Mouse (Mus musculus) kidney, embryonic 15.5 days (tissue): ENCODE results near the gene Dhh. TPM values are rescaled to one million over a fixed set of nuclear protein-coding genes. Genes with fewer than 3 reads are reported as not detected.
A peak's percentile ranks its signal among the peaks of the same experiment; 100 is the strongest.

Experiments used
- ATAC-seq: fragments of 200-750 bp; cut with Nextera tagmentation; replicated peaks from 2 replicates; pipeline ENCODE4 v1.8.0; 2017; ENCODE audit warnings: moderate TSS enrichment; ENCODE audit not compliant: low FRiP score
- H3K27ac ChIP-seq: fragments of 300-500 bp; sonication (generic); 2 replicates; pipeline ENCODE4 v1.5.1; 2015; ENCODE audit warnings: mild to moderate bottlenecking, inconsistent platforms
- H3K27me3 ChIP-seq: fragments of 300-500 bp; sonication (generic); 2 replicates; pipeline ENCODE4 v1.6.1; 2015; ENCODE audit warnings: inconsistent platforms
- H3K36me3 ChIP-seq: fragments of 300-500 bp; sonication (generic); 2 replicates; pipeline ENCODE4 v1.6.1; 2015; ENCODE audit warnings: inconsistent platforms
- H3K4me1 ChIP-seq: fragments of 300-500 bp; sonication (generic); 2 replicates; pipeline ENCODE4 v1.6.1; 2015; ENCODE audit warnings: inconsistent platforms
- H3K4me2 ChIP-seq: fragments of 300-500 bp; sonication (generic); 2 replicates; pipeline ENCODE4 v1.6.1; 2015; ENCODE audit warnings: moderate library complexity, mild to moderate bottlenecking, inconsistent platforms
- H3K4me3 ChIP-seq: fragments of 300-500 bp; sonication (generic); replicated peaks from 2 replicates; pipeline ENCODE4 v1.5.1; 2015; ENCODE audit warnings: mild to moderate bottlenecking, inconsistent platforms
- H3K9ac ChIP-seq: fragments of 300-500 bp; sonication (generic); 2 replicates; pipeline ENCODE4 v1.6.1; 2015; ENCODE audit warnings: mild to moderate bottlenecking, inconsistent platforms
- H3K9me3 ChIP-seq: fragments of 300-500 bp; sonication (generic); replicated peaks from 2 replicates; pipeline ENCODE4 v1.6.1; 2016; ENCODE audit warnings: inconsistent platforms
- WGBS: fragments of 180-500 bp; shearing (Covaris S2); methylation state at CpG from one replicate; pipeline ENCODE4 v1.1.7; 2015; ENCODE audit warnings: mixed read lengths; 5-methylcytosine and 5-hydroxymethylcytosine counted together
- polyA plus RNA-seq: library from polyadenylated mRNA; unstranded; fragments of >200 nt; fragmentation: Nextera tagmentation; extraction: Ambion mirVana; gene quantifications from 2 replicates; pipeline ENCODE4 v1.2.1, GENCODE M21; 2015

Dhh gene
- polyA plus RNA-seq, 1 experiment from 2014 or later, result 2.0 TPM

- WGBS, result 79% methylated on average over 7 of the region's 7 CpGs
- ATAC-seq, result no peak
- H3K4me1 ChIP-seq, result peaks cover 6% of the 10 kb centered on the region
These were observed 10.8 kb downstream of the Dhh start for GRCm38 (mm10) chr15:98887526-98887925.

GRCm38 (mm10) chr15:98886667-98887387 is 11.5 kb downstream of the Dhh start:
- no peak for ATAC-seq
- no peak overlapping the region for H3K4me3 ChIP-seq
- WGBS, result 59% methylated on average over 8 of the region's 8 CpGs

More at GRCm38 (mm10) chr15:98887526-98887925, 10.8 kb downstream of the Dhh start:
- no peaks in the 10 kb centered on the region for H3K36me3 ChIP-seq
- no peak overlapping the region for H3K4me3 ChIP-seq
- H3K27me3 ChIP-seq, result peaks cover 17% of the 10 kb centered on the region
- no peak overlapping the region for H3K9ac ChIP-seq
- no peaks in the 10 kb centered on the region for H3K9me3 ChIP-seq
- no peak overlapping the region for H3K4me2 ChIP-seq
- no peak overlapping the region for H3K27ac ChIP-seq

GRCm38 (mm10) chr15:98884106-98884505 is 14.2 kb downstream of the Dhh start:
- H3K9ac ChIP-seq, result no peak overlapping the region
- no peak overlapping the region for H3K4me2 ChIP-seq
- no peak for ATAC-seq
- peaks cover 1% of the 10 kb centered on the region; the same call in 1 of the 2 replicates for H3K36me3 ChIP-seq
- peaks cover 19% of the 10 kb centered on the region for H3K4me1 ChIP-seq
- H3K4me3 ChIP-seq, result no peak overlapping the region
- peaks cover 2% of the 10 kb centered on the region; the same call in 1 of the 2 replicates for H3K27me3 ChIP-seq
- 0 out of 2 replicates have a peak overlapping the region, but pooled peaks have one; percentile 6 for H3K27ac ChIP-seq
- WGBS, result 60% methylated on average over 1 of the region's 1 CpGs
- no peaks in the 10 kb centered on the region for H3K9me3 ChIP-seq

More at GRCm38 (mm10) chr15:98886667-98887387, 11.5 kb downstream of the Dhh start:
- peaks cover 10% of the 10 kb centered on the region for H3K27me3 ChIP-seq
- H3K9ac ChIP-seq, result no peak overlapping the region
- peaks cover 9% of the 10 kb centered on the region for H3K4me1 ChIP-seq
- no peak overlapping the region for H3K27ac ChIP-seq
- no peak overlapping the region for H3K4me2 ChIP-seq
- no peaks in the 10 kb centered on the region for H3K36me3 ChIP-seq
- H3K9me3 ChIP-seq, result no peaks in the 10 kb centered on the region

- no peaks in the 10 kb centered on the region; the same call in 1 of the 2 replicates for H3K27me3 ChIP-seq
- H3K36me3 ChIP-seq, result peaks cover 6% of the 10 kb centered on the region; the same call in 1 of the 2 replicates
- H3K27ac ChIP-seq, result no peak overlapping the region
- H3K4me1 ChIP-seq, result peaks cover 19% of the 10 kb centered on the region
- H3K4me2 ChIP-seq, result no peak overlapping the region
- no peak overlapping the region for H3K9ac ChIP-seq
- H3K4me3 ChIP-seq, result no peak overlapping the region
- H3K9me3 ChIP-seq, result no peaks in the 10 kb centered on the region
- no peak for ATAC-seq
These were observed 14.7 kb downstream of the Dhh start for GRCm38 (mm10) chr15:98883661-98884060.

- 17% methylated on average over 5 of the region's 5 CpGs for WGBS
These were observed 16.7 kb downstream of the Dhh start for GRCm38 (mm10) chr15:98881656-98882008.

GRCm38 (mm10) chr15:98880978-98881655 is 17.2 kb downstream of the Dhh start:
- under 1% methylated on average over 46 of the region's 48 CpGs for WGBS
- peak overlapping the region; percentile 92 for H3K27ac ChIP-seq
- ATAC-seq, result peak; percentile 97
- peak overlapping the region; percentile 83 for H3K4me2 ChIP-seq
- no peaks in the 10 kb centered on the region for H3K9me3 ChIP-seq
- H3K4me3 ChIP-seq, result peak overlapping the region; percentile 81
- H3K9ac ChIP-seq, result peak overlapping the region; percentile 67
- peaks cover 11% of the 10 kb centered on the region; the same call in 1 of the 2 replicates for H3K36me3 ChIP-seq
- H3K27me3 ChIP-seq, result no peaks in the 10 kb centered on the region
- H3K4me1 ChIP-seq, result peaks cover 19% of the 10 kb centered on the region

More at GRCm38 (mm10) chr15:98881656-98882008, 16.7 kb downstream of the Dhh start:
- ATAC-seq, result peak; percentile 59
- Histone ChIP-seq H3K4me3 (peak overlapping the region; percentile 81), H3K4me1 (peaks cover 19% of the 10 kb centered on the region), H3K27ac (peak overlapping the region; percentile 92), H3K27me3 (no peaks in the 10 kb centered on the region), H3K9me3 (no peaks in the 10 kb centered on the region), H3K4me2 (peak overlapping the region; percentile 83), H3K36me3 (peaks cover 11% of the 10 kb centered on the region; the same call in 1 of the 2 replicates), H3K9ac (no peak overlapping the region; the same call in 1 of the 2 replicates)

- no peak for ATAC-seq
- no peak overlapping the region for H3K9ac ChIP-seq
- no peak overlapping the region for H3K4me2 ChIP-seq
- peaks cover 28% of the 10 kb centered on the region for H3K4me1 ChIP-seq
- H3K36me3 ChIP-seq, result peaks cover 11% of the 10 kb centered on the region; the same call in 1 of the 2 replicates
- no peak overlapping the region for H3K4me3 ChIP-seq
- no peak overlapping the region for H3K27ac ChIP-seq
- 20% methylated on average over 3 of the region's 3 CpGs for WGBS
- no peaks in the 10 kb centered on the region for H3K9me3 ChIP-seq
- no peaks in the 10 kb centered on the region for H3K27me3 ChIP-seq
These were observed 21.0 kb downstream of the Dhh start for GRCm38 (mm10) chr15:98877331-98877730.

- 1% methylated on average over 51 of the region's 51 CpGs for WGBS
- peak overlapping the region; percentile 99 for H3K4me3 ChIP-seq
- peaks cover 38% of the 10 kb centered on the region for H3K4me1 ChIP-seq
- H3K36me3 ChIP-seq, result no peaks in the 10 kb centered on the region
- H3K27me3 ChIP-seq, result no peaks in the 10 kb centered on the region
- peak overlapping the region; percentile 99 for H3K9ac ChIP-seq
- H3K9me3 ChIP-seq, result no peaks in the 10 kb centered on the region
- H3K27ac ChIP-seq, result peak overlapping the region; percentile 98
- H3K4me2 ChIP-seq, result peak overlapping the region; percentile 97
- peak; percentile 80 for ATAC-seq
These were observed 26.1 kb downstream of the Dhh start for GRCm38 (mm10) chr15:98871916-98872888.

GRCm38 (mm10) chr15:98871070-98871915 is 27.0 kb downstream of the Dhh start, which contains the start of gene Kmt2d:
Gene Kmt2d, minus strand, starts transcription at chr15:98871204.
- no peaks in the 10 kb centered on the region for H3K9me3 ChIP-seq
- peaks cover 42% of the 10 kb centered on the region for H3K4me1 ChIP-seq
- peak within 1 kb of the TSS; percentile 99 for H3K4me3 ChIP-seq
- no peaks in the 10 kb centered on the region for H3K27me3 ChIP-seq
- H3K9ac ChIP-seq, result peak within 1 kb of the TSS; percentile 99
- H3K27ac ChIP-seq, result peak within 1 kb of the TSS; percentile 98
- peaks cover 4% of the 10 kb centered on the region for H3K36me3 ChIP-seq
- under 1% methylated on average over 70 of the region's 94 CpGs for WGBS
- peak within 1 kb of the TSS; percentile 97 for H3K4me2 ChIP-seq
- peak; percentile 69 for ATAC-seq

- H3K4me1 ChIP-seq, result peaks cover 42% of the 10 kb centered on the region
- no peaks in the 10 kb centered on the region for H3K27me3 ChIP-seq
- under 1% methylated on average over 16 of the region's 16 CpGs for WGBS
- H3K9me3 ChIP-seq, result no peaks in the 10 kb centered on the region
- no peak for ATAC-seq
- peaks cover 13% of the 10 kb centered on the region for H3K36me3 ChIP-seq
- peak overlapping the region; percentile 99 for H3K9ac ChIP-seq
- H3K27ac ChIP-seq, result peak overlapping the region; percentile 98
- peak overlapping the region; percentile 97 for H3K4me2 ChIP-seq
- peak overlapping the region; percentile 99 for H3K4me3 ChIP-seq
These were observed 27.9 kb downstream of the Dhh start for GRCm38 (mm10) chr15:98870179-98871069.
